In genomic region chr8:127885211-127885610, GRCm38 (mm10) we compare ENCODE assay signal across 28 mouse cellular contexts.
A peak's percentile ranks its signal among the peaks of the same experiment; 100 is the strongest.
DNase-seq lines count a peak whose midpoint lies in the region; ATAC-seq and TF ChIP-seq lines count a peak whose summit lies in the region.
"Had no signal": no experiment of that assay in that cellular context is flagged by ENCODE, and none has a peak within 500 bp of the region (broad histone marks: within the 10 kb centered on the region; RNA-seq: fewer than 3 reads in every experiment).

No protein-coding gene starts in this region.

- no peak for TF ChIP-seq CTCF in gastrocnemius, adult 2 months (IDR thresholded peaks at IDR 0.05)
- TF ChIP-seq CTCF in ES-Bruce4 (IDR thresholded peaks at IDR 0.05; ENCODE audit: low read depth, low read length), result no peak
- TF ChIP-seq CTCF in kidney, adult 2 months (conservative IDR thresholded peaks at IDR 0.05; ENCODE audit: insufficient read depth, insufficient read length, low read depth, low read length), result no peak

- ATAC-seq in hindbrain, embryonic 14.5 days (ENCODE audit: low FRiP score), result no peak
- ATAC-seq in hindbrain, embryonic 12.5 days (ENCODE audit: low FRiP score), result no peak
- ATAC-seq: forebrain, embryonic 14.5 days; forebrain, embryonic 16.5 days; Patski had no signal

- TF ChIP-seq EP300 in ES-Bruce4 (IDR thresholded peaks at IDR 0.05; ENCODE audit: insufficient read depth, low read depth, low read length), result no peak

- no peaks in the 10 kb centered on the region for H3K36me3 ChIP-seq in hindbrain, embryonic 14.5 days (replicated peaks; ENCODE audit: control insufficient read depth, insufficient read depth)
- no peaks in the 10 kb centered on the region for H3K36me3 ChIP-seq in hindbrain, embryonic 12.5 days
- H3K36me3 ChIP-seq in ES-Bruce4 (ENCODE audit: control insufficient read depth, insufficient read depth, low read length, poor library complexity, severe bottlenecking), result no peaks in the 10 kb centered on the region
- H3K36me3 ChIP-seq in kidney, adult 2 months (ENCODE audit: control insufficient read depth, insufficient read depth, low read length), result no peaks in the 10 kb centered on the region
- H3K36me3 ChIP-seq: embryonic facial prominence, embryonic 13.5 days; embryonic facial prominence, embryonic 15.5 days; forebrain, embryonic 10.5 days; forebrain, embryonic 12.5 days; G1E had no signal

- H3K27ac ChIP-seq in gastrocnemius, adult 2 months, result peak overlapping the region; percentile 63
- no peak overlapping the region for H3K27ac ChIP-seq in hindbrain, embryonic 14.5 days
- no peak overlapping the region for H3K27ac ChIP-seq in hindbrain, embryonic 12.5 days
- H3K27ac ChIP-seq in ES-Bruce4 (ENCODE audit: insufficient read depth, low read length), result peak overlapping the region; percentile 51
- H3K27ac ChIP-seq in brown adipose tissue, adult 24 weeks (replicated peaks; ENCODE audit: low read depth, low read length), result peak overlapping the region; percentile 30; the same call in 1 of the 2 replicates
- no peak overlapping the region for H3K27ac ChIP-seq in kidney, adult 2 months (ENCODE audit: insufficient read depth, low read depth, low read length)
- H3K27ac ChIP-seq: embryonic facial prominence, embryonic 13.5 days; embryonic facial prominence, embryonic 15.5 days; forebrain, embryonic 10.5 days; forebrain, embryonic 12.5 days had no signal

- no peak overlapping the region for H3K4me3 ChIP-seq in gastrocnemius, adult 2 months
- H3K4me3 ChIP-seq in hindbrain, embryonic 14.5 days (replicated peaks; ENCODE audit: low read length), result no peak overlapping the region
- H3K4me3 ChIP-seq in hindbrain, embryonic 12.5 days, result no peak overlapping the region
- no peak overlapping the region for H3K4me3 ChIP-seq in ES-Bruce4 (ENCODE audit: low read depth, low read length)
- no peak overlapping the region for H3K4me3 ChIP-seq in brown adipose tissue, adult 24 weeks (ENCODE audit: insufficient read depth, low read depth, low read length)
- no peak overlapping the region for H3K4me3 ChIP-seq in kidney, adult 2 months (ENCODE audit: insufficient read depth, low read depth, low read length)
- H3K4me3 ChIP-seq: embryonic facial prominence, embryonic 13.5 days; embryonic facial prominence, embryonic 15.5 days; erythroblast, embryonic 14.5 days; forebrain, embryonic 10.5 days; forebrain, embryonic 12.5 days had no signal

- WGBS in hindbrain, embryonic 14.5 days, result 90% methylated on average over 3 of the region's 3 CpGs
- 89% methylated on average over 3 of the region's 3 CpGs for WGBS in hindbrain, embryonic 12.5 days
- WGBS in kidney, adult 2 months, result 96% methylated on average over 3 of the region's 3 CpGs

- no peak overlapping the region for H3K4me2 ChIP-seq in hindbrain, embryonic 14.5 days (replicated peaks)
- no peak overlapping the region for H3K4me2 ChIP-seq in hindbrain, embryonic 12.5 days (replicated peaks)
- H3K4me2 ChIP-seq: embryonic facial prominence, embryonic 13.5 days; embryonic facial prominence, embryonic 15.5 days; forebrain, embryonic 12.5 days had no signal

- no peak for DNase-seq in gastrocnemius, adult 2 months
- DNase-seq in gastrocnemius, postnatal 10 days, result no peak
- peak; percentile 4 for DNase-seq in hindbrain, embryonic 14.5 days (ENCODE audit: low spot score)
- DNase-seq in kidney, adult 2 months, result no peak
- DNase-seq in testis, postnatal 10 days (ENCODE audit: low spot score), result no peak
- DNase-seq: adrenal gland, adult 8-10 months; adrenal gland, postnatal 14 days; adrenal gland, postnatal 36 days; B cell, adult 2 months; cerebellum, adult 11 months; cerebellum, adult 18-20 months; cerebellum, adult 8-10 months; cerebellum, adult 9-11 months; cerebellum, postnatal 14 days; cerebellum, postnatal 36 days had no signal

- no peaks in the 10 kb centered on the region for H3K9me3 ChIP-seq in hindbrain, embryonic 14.5 days (ENCODE audit: control insufficient read depth, low read length)
- no peaks in the 10 kb centered on the region for H3K9me3 ChIP-seq in hindbrain, embryonic 12.5 days (replicated peaks)
- peaks cover 4% of the 10 kb centered on the region; the same call in 1 of the 2 replicates for H3K9me3 ChIP-seq in ES-Bruce4 (replicated peaks; ENCODE audit: control insufficient read depth, insufficient read depth, low read length, poor library complexity, severe bottlenecking)
- H3K9me3 ChIP-seq: embryonic facial prominence, embryonic 13.5 days; embryonic facial prominence, embryonic 15.5 days; forebrain, embryonic 10.5 days; forebrain, embryonic 12.5 days had no signal

- no peak for TF ChIP-seq POLR2A in ES-Bruce4 (IDR thresholded peaks at IDR 0.05; ENCODE audit: insufficient read depth, low read length)
- no peak for TF ChIP-seq POLR2A in kidney, adult 2 months (IDR thresholded peaks at IDR 0.05; ENCODE audit: low read depth, low read length)

- no peaks in the 10 kb centered on the region for H3K4me1 ChIP-seq in hindbrain, embryonic 14.5 days (replicated peaks; ENCODE audit: control insufficient read depth, insufficient read depth, low read length)
- H3K4me1 ChIP-seq in hindbrain, embryonic 12.5 days, result no peaks in the 10 kb centered on the region
- no peaks in the 10 kb centered on the region for H3K4me1 ChIP-seq in ES-Bruce4 (ENCODE audit: control insufficient read depth, insufficient read depth, low read length)
- peaks cover 4% of the 10 kb centered on the region; the same call in 1 of the 2 replicates for H3K4me1 ChIP-seq in brown adipose tissue, adult 24 weeks (ENCODE audit: control insufficient read depth, insufficient read depth, insufficient read length, low read length)
- H3K4me1 ChIP-seq in kidney, adult 2 months (ENCODE audit: control insufficient read depth, insufficient read depth, low read length), result no peaks in the 10 kb centered on the region
- H3K4me1 ChIP-seq: embryonic facial prominence, embryonic 15.5 days; forebrain, embryonic 10.5 days; forebrain, embryonic 12.5 days had no signal

- no peak overlapping the region for H3K9ac ChIP-seq in hindbrain, embryonic 14.5 days
- no peak overlapping the region for H3K9ac ChIP-seq in hindbrain, embryonic 12.5 days
- H3K9ac ChIP-seq in ES-Bruce4 (ENCODE audit: low read depth, poor library complexity, severe bottlenecking), result no peak overlapping the region
- H3K9ac ChIP-seq: embryonic facial prominence, embryonic 13.5 days; embryonic facial prominence, embryonic 15.5 days; forebrain, embryonic 12.5 days had no signal

- no peaks in the 10 kb centered on the region for H3K27me3 ChIP-seq in hindbrain, embryonic 14.5 days (ENCODE audit: control insufficient read depth, insufficient read depth, low read length)
- no peaks in the 10 kb centered on the region for H3K27me3 ChIP-seq in hindbrain, embryonic 12.5 days
- H3K27me3 ChIP-seq in ES-Bruce4 (ENCODE audit: control insufficient read depth, insufficient read depth, low read length, poor library complexity, severe bottlenecking), result peaks cover 2% of the 10 kb centered on the region; the same call in 1 of the 2 replicates
- no peaks in the 10 kb centered on the region; the same call in 1 of the 2 replicates for H3K27me3 ChIP-seq in kidney, adult 2 months (replicated peaks; ENCODE audit: control insufficient read depth, insufficient read depth, low read length)
- H3K27me3 ChIP-seq: CH12.LX; embryonic facial prominence, embryonic 13.5 days; embryonic facial prominence, embryonic 15.5 days; forebrain, embryonic 12.5 days; Patski had no signal

- intact Hi-C loops in gastrocnemius, adult 2 months (cut with DNase I), result no loop called here

Comparison
In these comparisons a context has a peak if more than half of its experiments do, and no peak if none do; other contexts are left out.
1. H3K27ac ChIP-seq: peak in gastrocnemius, adult 2 months (single experiment), ES-Bruce4 (single experiment) and brown adipose tissue, adult 24 weeks (single experiment); none in hindbrain, embryonic 14.5 days (single experiment), hindbrain, embryonic 12.5 days (single experiment) and kidney, adult 2 months (single experiment).